Mouse (Mus musculus) heart, postnatal 0 days (tissue): ENCODE results near the gene Ston2.

Source experiments
- CTCF ChIP-seq: IDR thresholded peaks from 2 replicates; pipeline ENCODE4 v1.5.1; 2016; ENCODE audit warnings: antibody characterized with exemption, control low read depth, low read depth
- EP300 ChIP-seq: IDR thresholded peaks from 2 replicates; pipeline ENCODE4 v1.6.1; 2016; ENCODE audit warnings: antibody characterized with exemption, low read depth

DNA sequence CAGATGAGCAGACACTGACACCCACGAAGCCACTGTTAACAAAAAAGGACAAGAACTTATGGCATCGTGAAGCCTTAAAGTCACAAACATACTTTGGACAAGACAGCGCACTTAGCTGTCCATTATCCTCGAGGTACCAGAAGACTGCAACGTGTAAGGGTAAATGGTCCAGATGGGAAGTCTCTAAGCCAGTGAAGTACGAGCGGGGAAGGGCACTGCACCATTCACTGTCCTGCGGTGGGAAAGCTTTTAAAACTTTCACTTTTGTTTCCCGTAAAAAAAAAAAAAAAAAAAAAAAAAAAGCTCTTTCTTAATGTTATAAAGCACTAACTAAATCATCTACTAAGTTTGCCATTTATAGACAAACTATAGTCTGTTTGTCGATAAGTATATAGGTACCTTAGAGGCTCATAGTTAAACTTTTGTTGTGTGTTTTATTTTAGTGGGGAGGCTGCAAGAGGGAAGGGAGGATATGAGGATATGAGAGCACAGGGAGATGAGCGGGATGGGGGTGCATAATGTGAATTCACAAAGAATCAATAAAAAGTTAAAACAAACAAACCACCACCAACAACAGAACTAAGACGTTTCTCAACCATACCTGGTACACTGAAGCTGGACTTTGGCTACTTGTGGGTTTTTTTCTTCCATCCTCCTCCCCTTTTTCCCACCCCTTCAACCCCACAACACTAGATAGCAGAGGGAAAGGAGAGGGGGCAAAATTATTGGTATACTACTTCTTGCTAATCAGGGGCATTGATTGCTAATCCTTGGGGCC lies 127.4 kb downstream of the Ston2 start:
- TF ChIP-seq CTCF (no peak), EP300 (no peak)
